Mouse (Mus musculus): Measurements from ENCODE around the gene Ubqln3. TPM values are rescaled to one million over a fixed set of nuclear protein-coding genes. Genes with fewer than 3 reads are reported as not detected.

Ubqln3 gene
- polyA plus RNA-seq, 1 experiment from 2014 or later = not detected

GRCm38 (mm10) chr7:104103913-104104756, 38.9 kb downstream of the Ubqln3 start:
- 64% methylated on average over 4 of the region's 4 CpGs for WGBS
- H3K4me1 ChIP-seq = no peaks in the 10 kb centered on the region
- H3K9ac ChIP-seq = no peak overlapping the region
- no peak overlapping the region for H3K27ac ChIP-seq
- H3K4me2 ChIP-seq = no peak overlapping the region
- no peaks in the 10 kb centered on the region for H3K36me3 ChIP-seq (replicated peaks)
- H3K4me3 ChIP-seq (replicated peaks) = no peak overlapping the region
- H3K9me3 ChIP-seq = no peaks in the 10 kb centered on the region
- no peak for ATAC-seq (ENCODE audit: low FRiP score)
- no peaks in the 10 kb centered on the region for H3K27me3 ChIP-seq

Other genes with a start within 250 kb of the Ubqln3 start
- not detected in 2 replicates for gene Olfr64, start 248.8 kb downstream of the Ubqln3 start, polyA plus RNA-seq (2016; fragmentation: Nextera tagmentation; extraction: Ambion mirVana)
- not detected in 2 replicates for gene Olfr65, start 239.8 kb downstream of the Ubqln3 start, polyA plus RNA-seq (2016; fragmentation: Nextera tagmentation; extraction: Ambion mirVana)
- gene Olfr631, start 214.5 kb downstream of the Ubqln3 start, polyA plus RNA-seq (2016; fragmentation: Nextera tagmentation; extraction: Ambion mirVana) = not detected in 2 replicates
- not detected in 2 replicates for gene Olfr632, start 208.9 kb downstream of the Ubqln3 start, polyA plus RNA-seq (2016; fragmentation: Nextera tagmentation; extraction: Ambion mirVana)
- gene Olfr633, start 198.8 kb downstream of the Ubqln3 start, polyA plus RNA-seq (2016; fragmentation: Nextera tagmentation; extraction: Ambion mirVana) = not detected in 2 replicates
- not detected in 2 replicates for gene Olfr635, start 172.1 kb downstream of the Ubqln3 start, polyA plus RNA-seq (2016; fragmentation: Nextera tagmentation; extraction: Ambion mirVana)
- gene Olfr638, start 144.5 kb downstream of the Ubqln3 start, polyA plus RNA-seq (2016; fragmentation: Nextera tagmentation; extraction: Ambion mirVana) = not detected in 2 replicates
- gene Olfr639, start 126.0 kb downstream of the Ubqln3 start, polyA plus RNA-seq (2016; fragmentation: Nextera tagmentation; extraction: Ambion mirVana) = 0.04 TPM in 1 of 2 replicates, not detected in the other
- gene Olfr640, start 117.7 kb downstream of the Ubqln3 start, polyA plus RNA-seq (2016; fragmentation: Nextera tagmentation; extraction: Ambion mirVana) = not detected in 2 replicates
- not detected in 2 replicates for gene Olfr641, start 107.8 kb downstream of the Ubqln3 start, polyA plus RNA-seq (2016; fragmentation: Nextera tagmentation; extraction: Ambion mirVana)
- gene Olfr642, start 90.6 kb downstream of the Ubqln3 start, polyA plus RNA-seq (2016; fragmentation: Nextera tagmentation; extraction: Ambion mirVana) = not detected in 2 replicates
- not detected in 2 replicates for gene 4930516K23Rik, start 81.8 kb downstream of the Ubqln3 start, polyA plus RNA-seq (2016; fragmentation: Nextera tagmentation; extraction: Ambion mirVana)
- gene Olfr644, start 71.4 kb downstream of the Ubqln3 start, polyA plus RNA-seq (2016; fragmentation: Nextera tagmentation; extraction: Ambion mirVana) = not detected in 2 replicates
- gene Olfr645, start 57.8 kb downstream of the Ubqln3 start, polyA plus RNA-seq (2016; fragmentation: Nextera tagmentation; extraction: Ambion mirVana) = not detected in 2 replicates
- not detected in 2 replicates for gene Olfr646, start 38.4 kb downstream of the Ubqln3 start, polyA plus RNA-seq (2016; fragmentation: Nextera tagmentation; extraction: Ambion mirVana)
- not detected in 2 replicates for gene Ubqln5, start 13.5 kb downstream of the Ubqln3 start, polyA plus RNA-seq (2016; fragmentation: Nextera tagmentation; extraction: Ambion mirVana)
- gene Olfr643, start 5.9 kb downstream of the Ubqln3 start, polyA plus RNA-seq (2016; fragmentation: Nextera tagmentation; extraction: Ambion mirVana) = not detected in 2 replicates
- not detected in 2 replicates for gene Ubqlnl, start 7.3 kb upstream of the Ubqln3 start, polyA plus RNA-seq (2016; fragmentation: Nextera tagmentation; extraction: Ambion mirVana)
- not detected in 2 replicates for gene Olfm5, start 21.6 kb upstream of the Ubqln3 start, polyA plus RNA-seq (2016; fragmentation: Nextera tagmentation; extraction: Ambion mirVana)
- gene Olfr648, start 40.1 kb upstream of the Ubqln3 start, polyA plus RNA-seq (2016; fragmentation: Nextera tagmentation; extraction: Ambion mirVana) = 0.41 and 0.51 TPM in 2 replicates
- not detected in 2 replicates for gene Olfr649, start 52.7 kb upstream of the Ubqln3 start, polyA plus RNA-seq (2016; fragmentation: Nextera tagmentation; extraction: Ambion mirVana)
- gene Trim6, start 75.5 kb upstream of the Ubqln3 start, polyA plus RNA-seq (2016; fragmentation: Nextera tagmentation; extraction: Ambion mirVana) = 0.62 and 1.1 TPM in 2 replicates
- gene Trim34a, start 101.2 kb upstream of the Ubqln3 start, polyA plus RNA-seq (2016; fragmentation: Nextera tagmentation; extraction: Ambion mirVana) = 0.53 and 1.1 TPM in 2 replicates
- 0.05 TPM in 1 of 2 replicates, not detected in the other for gene Trim5, start 144.8 kb upstream of the Ubqln3 start, polyA plus RNA-seq (2016; fragmentation: Nextera tagmentation; extraction: Ambion mirVana)
- gene Trim12a, start 172.2 kb upstream of the Ubqln3 start, polyA plus RNA-seq (2016; fragmentation: Nextera tagmentation; extraction: Ambion mirVana) = 1.4 and 1.9 TPM in 2 replicates
- gene Trim34b, start 186.2 kb upstream of the Ubqln3 start, polyA plus RNA-seq (2016; fragmentation: Nextera tagmentation; extraction: Ambion mirVana) = not detected in 2 replicates
- gene Trim12c, start 210.1 kb upstream of the Ubqln3 start, polyA plus RNA-seq (2016; fragmentation: Nextera tagmentation; extraction: Ambion mirVana) = 0.55 and 0.83 TPM in 2 replicates
- gene Trim30b, start 226.6 kb upstream of the Ubqln3 start, polyA plus RNA-seq (2016; fragmentation: Nextera tagmentation; extraction: Ambion mirVana) = not detected in 2 replicates

All from forebrain, embryonic 12.5 days (tissue).